Mouse (Mus musculus): ENCODE data around the gene Sez6l2.

DNA sequence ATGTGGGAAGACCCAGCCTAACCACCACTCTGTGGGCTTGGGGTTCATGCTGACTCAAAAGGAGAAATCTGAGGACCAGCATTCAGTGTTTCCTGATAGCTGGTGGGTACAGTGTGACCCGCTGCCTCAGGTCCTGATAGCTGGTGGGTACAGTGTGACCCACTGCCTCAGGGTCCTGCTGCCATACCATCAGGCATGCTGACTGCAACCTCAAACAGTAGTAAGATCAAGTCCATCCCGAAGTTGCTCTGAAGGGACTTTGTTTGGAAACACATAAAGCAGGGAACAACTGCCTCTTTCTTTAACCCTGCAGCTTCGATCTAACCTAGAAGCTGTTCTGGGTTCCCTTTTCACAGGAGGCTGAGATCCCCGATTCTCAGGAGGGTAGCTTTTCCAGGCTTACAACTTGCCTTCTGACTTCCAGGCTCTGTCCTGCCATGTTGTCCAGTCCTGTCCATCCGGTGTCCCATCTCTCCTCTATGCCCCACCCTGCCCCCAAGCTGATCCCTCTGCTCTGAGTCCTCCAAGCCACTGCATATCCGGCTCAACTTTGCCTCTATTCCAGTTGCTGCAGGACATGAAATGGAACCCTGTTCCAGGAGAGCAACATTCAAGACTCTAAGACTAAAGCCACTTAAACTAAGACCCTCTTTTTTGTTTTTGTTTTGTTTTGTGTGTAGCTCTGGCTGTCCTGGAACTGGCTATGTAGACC is 57.1 kb downstream of the Sez6l2 start:
- no peak for TF ChIP-seq POLR2A (IDR thresholded peaks at IDR 0.05; ENCODE audit: extremely low read depth, insufficient read depth, low read length)
- TF ChIP-seq CTCF (IDR thresholded peaks at IDR 0.05; ENCODE audit: low read depth, low read length), result no peak
